Mouse (Mus musculus): Measurements from ENCODE around the gene Ppfia1.

Gene Ppfia1

DNA sequence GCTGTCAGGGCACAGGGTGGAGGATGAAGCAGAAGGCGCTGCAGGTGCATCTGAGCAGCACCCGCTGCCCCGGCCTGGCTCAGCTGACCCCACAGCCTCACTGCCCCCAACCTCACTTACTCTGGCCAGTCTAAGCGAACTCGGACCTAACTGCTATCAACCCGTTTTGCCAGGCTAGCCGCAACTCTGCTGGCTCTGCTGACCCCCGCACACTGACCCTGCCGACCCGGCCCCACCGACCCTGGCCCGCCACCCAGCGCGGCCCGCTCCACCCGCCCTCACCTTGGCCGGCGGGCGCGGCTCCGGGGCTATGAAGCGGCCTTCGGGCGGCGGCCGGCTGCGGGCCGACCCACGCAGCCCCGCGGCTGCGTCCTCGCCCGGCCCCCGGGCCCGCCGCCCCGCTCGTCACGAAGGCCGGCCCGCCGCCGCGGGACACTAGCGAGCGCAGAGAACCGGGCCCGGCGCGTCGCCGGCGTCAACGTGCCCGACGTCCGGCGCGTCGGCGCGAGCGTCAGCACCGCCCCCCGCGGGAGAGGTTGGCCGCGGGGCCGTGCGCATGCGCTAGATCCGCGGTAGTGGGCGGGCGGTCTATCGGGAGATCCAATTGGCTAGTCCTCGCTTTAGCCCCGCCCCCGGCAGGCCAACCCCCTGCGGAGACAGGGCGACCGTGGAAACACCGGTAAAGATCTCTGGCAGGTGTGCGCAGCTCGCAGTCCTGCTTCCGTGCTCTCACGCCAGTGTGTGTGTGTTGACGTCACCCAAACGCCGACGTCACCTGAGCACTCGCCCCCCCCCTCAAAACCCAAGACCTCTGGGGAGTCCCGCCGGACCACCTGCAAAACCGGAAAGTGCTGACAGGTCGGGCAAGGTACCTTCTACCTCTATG, at the start of gene Ppfia1:
Gene Ppfia1, minus strand, starts transcription at position 493 of the 886 bp plus-strand sequence.
- peak; percentile 96 to 97 for DNase-seq (ENCODE audit: low spot score in 2 of 2)

DNA sequence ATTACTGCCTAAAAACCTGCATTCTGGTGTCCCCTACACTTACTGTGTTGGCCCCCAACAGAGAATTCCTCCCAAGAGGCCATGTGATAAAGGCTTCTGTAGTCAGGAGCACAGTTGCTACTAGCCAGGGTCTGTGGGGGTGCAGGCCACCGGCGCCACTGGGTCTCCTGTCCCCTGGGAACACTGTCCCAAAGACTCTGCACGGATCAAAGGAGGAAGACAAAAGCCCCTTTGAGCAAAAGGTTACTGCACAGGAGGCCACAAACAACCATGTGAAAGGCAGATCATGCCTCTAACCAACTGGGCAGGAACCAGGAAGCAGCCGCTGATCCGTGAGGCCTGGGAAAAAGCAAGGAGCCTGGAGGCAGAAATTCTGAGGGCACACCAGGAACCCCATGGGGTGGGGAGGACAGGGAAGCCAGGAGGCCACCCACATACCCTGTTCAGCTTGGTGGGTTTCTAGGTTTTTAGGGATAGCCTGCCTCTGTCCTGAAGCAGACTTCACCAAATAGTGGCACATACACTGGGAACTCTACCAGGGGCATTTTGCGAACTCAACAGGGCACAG, 46.9 kb upstream of the Ppfia1 start:
- no peak for DNase-seq (ENCODE audit: low spot score in 2 of 2)

DNA sequence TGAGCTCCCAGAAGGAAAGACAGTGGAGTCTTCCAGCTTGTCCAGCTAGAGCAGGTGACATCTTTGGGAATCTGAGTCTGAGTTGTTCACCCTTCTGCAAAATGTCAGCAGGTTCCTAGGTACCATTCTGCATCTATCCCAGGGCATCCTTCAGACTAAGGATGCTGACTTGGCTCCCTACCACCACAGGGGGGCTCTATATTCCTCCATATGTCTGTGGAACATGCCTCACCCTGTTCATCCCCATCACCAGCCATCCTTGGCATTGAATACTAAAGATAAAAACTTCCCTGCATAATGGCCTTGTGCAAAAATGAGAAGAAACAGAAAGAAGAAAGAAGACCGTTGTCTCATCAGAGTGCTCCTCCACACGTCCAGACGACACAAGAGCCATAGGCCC, 36.0 kb upstream of the Ppfia1 start:
- no peak for DNase-seq (ENCODE audit: low spot score in 2 of 2)

DNA sequence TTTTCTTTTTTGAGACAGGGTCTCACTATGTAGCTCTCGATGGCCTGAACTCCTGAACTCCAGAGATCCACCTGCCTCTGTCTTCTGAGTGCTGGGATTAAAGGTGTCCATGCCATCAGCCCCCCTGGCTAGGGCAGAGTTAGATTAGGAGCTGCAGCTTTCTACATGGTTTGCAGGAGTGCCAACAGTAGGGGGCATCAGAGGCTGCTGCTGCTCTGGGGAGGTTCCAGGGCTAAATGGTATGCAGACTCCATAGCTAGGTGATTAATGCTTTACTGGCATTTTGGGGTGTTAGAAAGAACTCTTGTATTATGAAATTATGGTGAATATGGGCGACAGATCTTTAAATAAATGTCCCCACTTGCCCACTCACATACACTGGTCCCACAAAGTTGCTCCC, 33.8 kb upstream of the Ppfia1 start:
- peak in 1 of 2 experiments; percentile 28 for DNase-seq (ENCODE audit: low spot score in 2 of 2)

DNA sequence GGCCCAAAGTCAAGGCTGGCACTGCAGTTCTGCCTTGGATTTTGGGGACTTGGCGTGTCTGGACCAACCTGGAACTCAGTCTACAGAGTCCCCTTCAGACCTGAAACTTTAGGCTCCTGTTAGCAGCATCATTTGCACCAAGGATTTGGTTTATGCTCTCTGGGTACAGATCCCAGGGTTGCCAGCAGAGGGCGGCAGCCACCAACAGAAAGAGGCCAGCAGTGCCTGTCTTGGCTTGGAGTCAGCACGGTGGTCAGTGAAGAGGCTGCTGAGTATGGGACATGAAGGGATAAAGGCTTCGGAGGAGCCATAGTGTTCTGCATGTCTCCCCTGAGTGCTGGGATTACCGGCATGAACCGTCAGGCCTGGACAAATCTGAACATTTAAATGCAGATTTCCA, 32.1 kb upstream of the Ppfia1 start:
- DNase-seq (ENCODE audit: low spot score in 2 of 2) = peak; percentile 63 to 68

DNA sequence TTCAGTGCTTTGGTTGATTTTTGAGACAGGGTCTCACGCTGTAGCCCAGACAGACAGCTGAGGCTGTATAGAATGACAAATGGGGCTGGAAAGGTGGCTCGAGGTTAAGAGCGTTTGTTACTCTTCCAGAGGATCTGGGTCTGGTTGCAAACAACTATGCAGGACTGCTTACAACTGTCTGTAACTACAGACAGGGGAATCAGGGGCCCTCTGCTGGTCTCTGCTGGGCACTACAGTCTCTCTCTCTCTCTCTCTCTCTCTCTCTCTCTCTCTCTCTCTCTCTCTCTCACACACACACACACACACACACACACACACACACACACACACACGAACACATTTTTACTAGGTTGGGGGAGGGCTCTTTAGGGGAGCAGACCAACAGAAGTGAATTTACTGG, 30.1 kb upstream of the Ppfia1 start:
- no peak for DNase-seq (ENCODE audit: low spot score in 2 of 2)

DNA sequence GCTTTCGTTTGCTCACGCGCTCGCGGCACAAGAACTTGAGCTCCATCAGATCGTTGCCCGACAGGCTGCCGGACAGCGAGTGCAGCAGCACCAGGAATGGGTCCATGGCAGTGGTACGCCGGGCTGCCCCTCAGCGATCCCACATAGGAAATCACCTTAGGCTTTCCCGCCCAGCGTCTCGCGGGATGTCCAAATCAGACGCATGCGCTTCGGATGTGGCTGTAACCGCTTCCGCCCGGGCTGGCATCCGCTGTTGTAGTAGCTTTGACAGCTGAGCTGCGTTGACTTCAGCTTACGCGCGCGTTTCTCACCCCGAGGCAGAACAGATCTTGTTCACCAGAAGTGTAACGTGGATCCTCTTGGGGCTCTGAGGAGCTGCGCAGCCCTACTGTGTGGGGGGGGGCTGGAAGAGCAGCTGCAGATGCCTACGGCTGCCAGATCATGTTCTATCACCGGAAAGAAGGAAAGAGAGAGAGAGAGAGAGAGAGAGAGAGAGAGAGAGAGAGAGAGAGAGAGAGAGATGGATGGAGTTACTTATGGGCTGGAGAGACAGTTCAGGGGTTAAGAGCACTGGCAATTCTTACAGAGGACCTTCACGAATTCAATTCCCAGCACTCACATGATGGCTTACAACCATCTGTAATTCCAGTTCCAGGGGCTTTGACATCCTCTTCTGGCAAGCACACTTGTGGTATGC, 28.9 kb upstream of the Ppfia1 start, which contains the start of gene Fadd:
Gene Fadd, minus strand, starts transcription at position 180 of the 697 bp plus-strand sequence.
- peak; percentile 96 for DNase-seq (ENCODE audit: low spot score in 2 of 2)

DNA sequence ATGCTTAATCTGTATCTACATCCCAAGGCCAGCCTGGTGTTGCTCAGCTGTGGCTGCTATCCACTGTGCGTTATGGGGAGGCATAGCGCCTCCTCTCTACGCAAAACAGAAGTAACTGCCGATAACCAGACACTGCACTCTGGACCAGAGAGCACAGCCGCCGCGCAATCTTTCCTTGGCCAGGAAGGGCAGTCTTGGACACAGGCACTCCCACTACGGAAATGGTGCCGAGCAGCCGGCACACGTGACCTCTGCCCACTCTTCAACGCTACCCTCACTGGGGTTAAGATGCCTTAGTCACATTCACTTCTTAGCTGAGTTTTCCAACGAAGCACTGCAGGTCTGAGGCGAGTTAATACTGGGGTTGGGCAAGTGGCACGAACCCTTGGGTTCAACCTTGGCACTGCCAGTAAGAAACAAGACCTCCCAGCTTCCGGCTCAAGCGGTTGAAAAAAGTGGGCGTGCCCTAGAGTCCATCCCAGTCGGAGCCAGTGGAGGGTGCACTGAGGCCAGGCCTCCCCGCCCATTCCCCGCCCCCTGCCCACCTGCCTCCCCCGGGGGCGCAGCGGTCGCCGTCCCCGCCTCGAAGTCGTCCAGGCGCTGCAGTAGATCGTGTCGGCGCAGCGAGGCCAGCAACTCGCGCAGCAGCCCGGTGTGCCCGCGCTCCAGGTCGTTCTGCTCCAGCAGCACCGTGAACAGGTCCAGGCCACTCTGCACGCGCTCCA, 28.2 kb upstream of the Ppfia1 start:
- DNase-seq (ENCODE audit: low spot score in 2 of 2) = peak; percentile 86

DNA sequence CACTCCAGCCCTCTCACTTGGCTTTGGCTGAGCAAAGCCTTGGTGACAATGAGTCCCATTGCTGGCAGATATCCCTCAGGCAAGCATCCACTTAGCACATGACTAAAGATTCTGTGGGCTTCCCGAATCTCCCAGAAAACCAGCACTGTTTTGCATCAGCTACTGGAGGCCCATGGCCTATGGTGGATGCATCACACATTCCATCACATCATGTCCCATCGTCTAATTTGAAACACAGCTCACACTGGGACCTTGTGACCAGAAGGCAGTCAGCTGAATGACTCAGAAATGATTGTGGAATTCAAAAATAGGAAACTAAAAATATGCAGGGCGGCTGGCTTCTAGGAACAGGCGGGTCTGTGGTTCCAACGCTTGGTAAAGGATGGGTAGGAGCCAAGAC, 24.3 kb upstream of the Ppfia1 start:
- no peak for DNase-seq (ENCODE audit: low spot score in 2 of 2)

DNA sequence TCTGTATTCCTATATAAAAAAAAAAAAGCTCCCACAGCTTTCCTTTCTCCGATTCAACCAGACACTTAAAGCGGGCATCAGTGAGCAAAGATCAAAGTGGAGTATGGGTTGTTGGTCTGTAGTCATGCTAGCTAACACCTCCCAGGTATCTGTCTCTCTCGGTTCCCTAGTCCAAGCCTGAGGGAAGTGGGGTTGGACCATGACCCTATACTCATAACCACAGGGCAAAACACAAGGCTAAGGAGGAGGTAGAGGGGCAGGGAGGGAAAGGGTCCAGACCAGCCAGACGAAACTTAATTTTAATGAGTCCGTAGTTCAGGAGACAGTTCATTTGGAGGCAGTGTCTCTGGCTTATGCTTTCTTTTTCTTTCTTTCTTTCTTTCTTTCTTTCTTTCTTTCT, 18.7 kb upstream of the Ppfia1 start:
- no peak for DNase-seq (ENCODE audit: low spot score in 2 of 2)

DNA sequence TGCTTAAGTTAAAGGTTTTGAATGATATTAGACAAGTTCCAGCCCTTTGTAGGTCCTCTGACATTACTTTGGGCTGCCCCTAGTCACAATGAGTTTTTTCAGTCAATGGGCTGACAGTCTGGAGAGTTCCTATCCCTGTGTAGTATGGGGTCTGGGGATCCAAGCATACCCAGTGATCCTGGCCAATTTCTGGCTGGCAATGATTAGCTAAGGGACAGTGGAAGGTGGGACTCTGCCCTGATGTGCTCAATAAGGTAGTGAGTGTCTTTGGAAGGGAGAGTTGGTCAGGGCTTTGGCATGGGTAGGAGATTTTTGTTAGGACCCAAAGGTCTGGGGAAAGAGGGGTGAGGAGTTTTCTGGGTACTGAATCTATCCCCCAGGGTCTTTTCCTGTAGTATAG, 18.1 kb upstream of the Ppfia1 start:
- no peak for DNase-seq (ENCODE audit: low spot score in 2 of 2)

DNA sequence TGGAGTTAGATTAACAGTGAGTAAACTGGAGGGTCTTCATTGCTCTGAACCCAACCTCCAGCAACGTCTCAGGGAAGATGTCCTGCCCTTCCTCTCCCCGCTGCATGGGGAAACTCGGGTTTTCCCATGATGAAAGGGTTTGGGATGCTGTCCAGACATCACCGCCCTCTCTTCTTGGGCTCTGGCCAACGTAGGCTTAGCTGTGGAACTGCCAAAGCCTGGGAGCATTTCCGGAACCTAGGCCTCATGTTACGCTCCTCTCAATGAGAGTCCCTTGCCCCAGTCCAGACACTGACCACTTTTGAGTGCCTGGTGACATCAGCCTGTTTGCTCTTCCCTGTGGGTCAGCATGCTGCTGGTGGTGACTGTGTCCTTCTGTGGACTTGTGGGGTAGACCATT, 15.9 kb upstream of the Ppfia1 start:
- peak in 1 of 2 experiments; percentile 55 for DNase-seq (ENCODE audit: low spot score in 2 of 2)

DNA sequence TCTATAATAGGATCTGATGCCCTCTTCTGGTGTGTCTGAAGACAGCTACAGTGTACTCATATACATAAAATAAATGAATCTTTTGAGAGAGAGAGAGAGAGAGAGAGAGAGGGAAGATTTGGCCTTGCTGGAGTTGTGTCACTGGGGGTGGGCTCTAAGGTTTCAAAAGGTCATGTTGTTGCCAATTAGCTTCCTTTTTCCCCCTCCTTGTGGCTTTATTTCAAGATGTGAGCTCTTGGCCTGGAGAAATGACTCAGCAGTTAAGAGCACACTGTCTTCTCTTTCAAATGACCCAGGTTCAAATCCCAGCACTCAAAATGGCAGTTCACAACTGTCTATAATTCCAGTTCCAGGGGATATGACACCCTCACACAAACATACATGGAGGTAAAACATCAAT, 14.6 kb upstream of the Ppfia1 start:
- no peak for DNase-seq (ENCODE audit: low spot score in 2 of 2)

DNA sequence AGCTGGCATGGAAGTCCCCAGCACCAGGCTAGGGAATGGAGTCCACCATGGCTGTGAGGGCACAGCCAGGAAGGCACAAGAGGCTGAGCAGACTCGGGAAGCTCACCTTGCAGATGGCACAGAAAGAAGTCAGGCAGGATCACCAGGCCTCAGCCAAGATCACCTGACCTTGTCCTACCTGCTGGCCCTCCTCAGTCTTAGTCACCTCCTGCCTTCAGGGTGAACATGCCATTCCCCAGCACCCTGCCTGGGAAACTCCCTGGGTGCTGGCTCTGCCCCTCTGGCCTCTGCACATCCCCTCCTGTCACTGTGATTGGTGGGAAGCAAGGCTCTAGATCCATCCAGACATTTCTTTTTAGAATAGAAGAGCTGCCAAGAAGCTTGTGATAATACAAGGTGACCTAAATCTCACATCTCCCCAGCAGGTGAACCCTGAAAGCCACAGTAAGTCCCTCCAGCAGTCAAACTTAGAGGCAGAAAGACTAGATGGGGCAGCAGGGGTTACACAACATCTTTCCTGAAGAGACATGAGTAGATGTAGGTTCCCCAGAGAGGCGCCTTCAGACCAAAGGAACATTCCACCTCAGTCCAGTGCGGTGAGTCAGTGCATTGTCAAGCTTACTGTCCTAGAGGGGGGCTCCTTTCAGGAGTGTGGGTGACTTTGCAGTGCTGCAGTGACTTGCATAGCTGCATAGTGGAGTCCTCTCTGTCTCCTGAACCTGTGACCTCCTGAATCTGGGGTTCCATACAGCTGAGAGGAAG, 13.6 kb upstream of the Ppfia1 start:
- DNase-seq (ENCODE audit: low spot score in 2 of 2) = no peak

DNA sequence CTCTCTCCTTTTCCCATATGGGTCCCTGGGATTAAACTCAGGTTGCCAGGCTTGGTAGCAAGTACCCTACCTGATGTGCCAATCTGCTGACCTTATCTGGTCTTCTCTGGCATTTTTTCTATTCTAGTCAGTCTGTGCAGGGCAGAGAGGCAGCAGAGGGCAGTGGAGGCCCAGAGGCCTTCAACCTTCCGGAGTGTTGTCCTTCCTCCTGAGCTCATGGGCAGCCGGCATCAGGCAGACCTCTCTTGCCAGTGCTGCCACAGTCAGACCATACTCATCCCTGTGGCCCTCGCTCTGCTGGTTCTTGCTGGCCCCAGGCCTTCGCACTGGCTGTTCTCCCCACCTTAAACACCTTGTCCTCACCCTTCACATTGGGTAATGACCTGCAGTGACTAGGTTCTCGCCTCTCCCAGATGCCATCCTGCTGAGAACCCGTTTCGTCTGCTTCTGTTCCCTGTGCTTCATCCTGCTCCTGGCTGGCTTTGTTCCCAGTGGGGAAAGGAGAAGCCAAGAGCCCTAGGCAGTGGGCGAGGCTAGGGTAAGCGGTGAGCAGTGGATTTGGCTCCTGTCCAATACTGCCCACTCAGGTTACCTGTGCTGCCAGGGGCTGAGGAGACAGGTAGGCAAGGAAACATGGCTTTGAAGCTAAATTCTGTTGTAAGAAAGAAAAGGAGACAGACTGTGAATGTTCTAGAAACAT, 10.1 kb upstream of the Ppfia1 start:
- peak in 1 of 2 experiments; percentile 23 for DNase-seq (ENCODE audit: low spot score in 2 of 2)

DNA sequence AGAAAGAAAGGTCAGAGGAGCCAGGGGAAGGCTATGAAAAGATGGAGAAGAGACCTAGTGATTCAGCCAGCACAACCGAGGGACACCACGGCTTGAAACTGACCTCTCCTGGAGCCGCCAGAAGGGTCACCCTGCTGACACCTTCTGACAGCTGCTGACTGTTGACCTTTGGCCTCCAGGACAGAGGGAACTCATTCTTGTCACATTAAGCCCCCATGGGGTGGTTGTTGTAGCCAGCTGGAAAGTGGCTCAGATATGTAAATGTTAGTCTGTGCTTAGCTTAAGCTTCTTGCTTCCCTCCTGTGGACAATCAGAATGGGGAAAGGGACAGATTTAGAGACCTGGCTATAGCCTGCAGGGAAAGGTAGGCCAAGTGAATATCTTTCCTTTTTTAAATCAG, 8.5 kb upstream of the Ppfia1 start:
- no peak for DNase-seq (ENCODE audit: low spot score in 2 of 2)

DNA sequence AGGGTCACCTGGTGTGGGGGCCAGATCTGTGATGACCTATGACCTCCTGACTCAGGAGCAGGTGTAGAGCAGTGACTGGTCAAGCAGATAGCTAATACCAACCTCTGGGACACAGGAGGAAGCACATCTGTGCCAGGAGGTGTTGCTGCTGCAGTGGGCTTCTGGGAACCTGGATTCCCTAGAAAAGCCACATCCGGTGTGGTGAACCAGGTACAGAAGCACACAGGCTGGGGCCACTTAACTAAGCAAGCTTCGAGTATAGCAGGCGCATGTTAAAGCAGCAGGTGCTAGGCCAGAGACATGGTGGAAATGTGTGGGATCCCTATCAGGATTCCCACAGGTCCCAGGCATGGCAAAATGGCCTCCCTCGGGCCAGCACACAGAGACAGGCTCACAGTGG, 7.1 kb upstream of the Ppfia1 start:
- no peak for DNase-seq (ENCODE audit: low spot score in 2 of 2)

DNA sequence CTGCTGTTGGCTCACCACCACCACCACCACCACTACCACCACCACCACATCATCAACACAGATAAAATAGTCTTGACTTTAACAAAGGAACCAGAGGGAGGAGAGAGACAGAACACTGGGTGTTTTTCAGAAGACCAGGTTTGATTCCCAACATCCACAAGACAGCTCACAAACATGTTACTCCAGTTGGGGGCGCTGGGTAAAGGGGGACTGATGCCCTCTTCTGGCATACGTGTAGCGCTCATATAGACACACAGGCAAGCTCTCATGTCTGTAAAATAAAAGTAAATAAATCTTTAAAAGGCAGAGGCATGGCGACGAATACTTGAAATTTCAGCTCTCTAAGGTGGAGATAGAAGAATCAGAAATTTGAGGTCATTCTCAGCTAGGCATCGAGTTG, 5.0 kb upstream of the Ppfia1 start:
- no peak for DNase-seq (ENCODE audit: low spot score in 2 of 2)

DNA sequence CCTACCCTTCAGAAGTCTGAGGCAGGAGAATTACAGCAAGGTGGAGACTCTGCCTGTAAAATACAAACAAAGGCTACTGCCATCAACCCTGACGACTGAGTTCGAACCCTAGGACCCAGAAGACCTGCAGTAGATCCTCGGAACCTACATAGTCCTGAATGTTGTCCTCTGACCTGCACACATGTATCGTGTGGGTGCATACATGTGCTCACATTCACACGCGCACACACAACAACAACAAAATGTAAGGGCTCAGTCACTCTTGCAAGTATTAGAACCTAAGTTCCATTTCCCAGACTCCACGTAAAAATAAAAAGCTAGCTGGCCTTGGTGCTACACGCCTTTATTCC, 569 bp upstream of the Ppfia1 start:
- DNase-seq (ENCODE audit: low spot score in 2 of 2) = no peak

DNA sequence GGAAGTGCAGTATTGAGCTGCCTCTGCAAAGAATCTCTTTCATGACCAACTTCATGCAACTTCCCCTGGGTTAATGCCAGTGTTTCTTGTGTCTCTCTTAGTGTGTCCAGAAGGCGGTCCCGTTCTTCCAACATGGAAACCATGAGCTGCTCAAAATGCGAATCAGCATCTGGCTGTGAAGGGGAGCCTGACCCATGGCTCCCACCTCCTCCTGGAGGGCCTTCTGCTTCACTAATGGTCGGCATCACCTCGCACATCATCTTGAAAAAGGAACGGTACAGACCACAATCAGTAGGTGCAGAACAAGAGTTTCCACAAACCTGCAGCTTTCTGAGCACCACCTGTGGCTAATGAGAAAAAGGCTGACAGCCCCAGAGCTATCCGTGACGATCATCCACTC, 1.3 kb downstream of the Ppfia1 start:
- DNase-seq (ENCODE audit: low spot score in 2 of 2) = no peak

DNA sequence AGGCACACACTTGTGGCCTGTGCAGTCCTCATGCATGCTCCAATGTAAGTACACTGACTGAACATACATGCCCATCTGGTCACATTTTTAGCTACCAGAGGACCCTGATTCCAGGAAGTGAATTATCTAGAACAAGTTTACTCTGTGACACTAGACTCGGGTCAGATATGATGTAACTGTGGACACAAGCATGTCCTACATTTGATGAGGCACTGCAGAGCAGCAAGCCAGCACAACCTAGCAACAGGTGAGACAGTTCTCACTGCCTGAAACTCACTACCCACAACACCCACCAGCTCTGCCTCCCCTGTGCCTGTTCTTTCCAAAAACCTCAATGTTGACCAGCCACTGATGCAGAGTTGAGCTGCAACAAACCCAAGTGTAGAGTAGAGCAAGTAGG, 2.7 kb downstream of the Ppfia1 start:
- no peak for DNase-seq (ENCODE audit: low spot score in 2 of 2)
